8 mouse cellular contexts compared by ENCODE assay signal in genomic region chrX:73639901-73640469, GRCm38 (mm10). TPM values are rescaled to one million over a fixed set of nuclear protein-coding genes. Genes with fewer than 3 reads are reported as not detected.
A peak's percentile ranks its signal among the peaks of the same experiment; 100 is the strongest.
DNase-seq lines count a peak whose midpoint lies in the region; ATAC-seq and TF ChIP-seq lines count a peak whose summit lies in the region.

No protein-coding gene starts in this region.

- WGBS in lung, embryonic 14.5 days, result 17% methylated on average over 40 of the region's 41 CpGs
- WGBS in embryonic facial prominence, embryonic 15.5 days, result 11% methylated on average over 39 of the region's 41 CpGs
- WGBS in limb, embryonic 14.5 days, result 15% methylated on average over 26 of the region's 41 CpGs

- no peaks in the 10 kb centered on the region for H3K4me1 ChIP-seq in lung, embryonic 14.5 days (ENCODE audit: insufficient read depth)
- H3K4me1 ChIP-seq in embryonic facial prominence, embryonic 15.5 days, result peaks cover 15% of the 10 kb centered on the region; the same call in 1 of the 2 replicates
- H3K4me1 ChIP-seq in limb, embryonic 14.5 days (ENCODE audit: control insufficient read depth, insufficient read depth, low read length), result no peaks in the 10 kb centered on the region

- peak overlapping the region; percentile 37 for H3K4me3 ChIP-seq in lung, embryonic 14.5 days (ENCODE audit: low read depth, low read length)
- peak overlapping the region; percentile 38 for H3K4me3 ChIP-seq in embryonic facial prominence, embryonic 15.5 days (replicated peaks)
- H3K4me3 ChIP-seq in limb, embryonic 14.5 days (replicated peaks; ENCODE audit: low read length), result peak overlapping the region; percentile 37

- no peak overlapping the region for H3K27ac ChIP-seq in lung, embryonic 14.5 days (ENCODE audit: low read depth)
- no peak overlapping the region for H3K27ac ChIP-seq in embryonic facial prominence, embryonic 15.5 days (replicated peaks)
- H3K27ac ChIP-seq in limb, embryonic 14.5 days (replicated peaks; ENCODE audit: low read depth, low read length), result no peak overlapping the region

- peak; percentile 39 for DNase-seq in lung, embryonic 14.5 days
- no peak for DNase-seq in lung, adult 18-20 months
- no peak for DNase-seq in limb, embryonic 14.5 days (ENCODE audit: low spot score)
- DNase-seq in retina, embryonic 14.5 days (ENCODE audit: low spot score), result peak; percentile 32
- no peak for DNase-seq in layer of hippocampus, adult 18-20 months (ENCODE audit: low spot score in 2 of 2)
- no peak for DNase-seq in B cell, adult 2 months
- no peak for DNase-seq in MN1 (ENCODE audit: low spot score)

- no peak for TF ChIP-seq CTCF in lung, embryonic 14.5 days (IDR thresholded peaks at IDR 0.05; ENCODE audit: low read depth)

- peak overlapping the region; percentile 68 for H3K4me2 ChIP-seq in lung, embryonic 14.5 days
- H3K4me2 ChIP-seq in embryonic facial prominence, embryonic 15.5 days (replicated peaks), result peak overlapping the region; percentile 63
- H3K4me2 ChIP-seq in limb, embryonic 14.5 days (replicated peaks; ENCODE audit: low read depth, low read length, severe bottlenecking), result peak overlapping the region; percentile 60

- ATAC-seq in lung, embryonic 14.5 days (ENCODE audit: insufficient read depth), result peak; percentile 30
- no peak for ATAC-seq in embryonic facial prominence, embryonic 15.5 days (ENCODE audit: insufficient number of reproducible peaks, low FRiP score, low TSS enrichment, low read depth)
- no peak; the same call in 1 of the 2 replicates for ATAC-seq in limb, embryonic 14.5 days (ENCODE audit: low FRiP score, low read depth)

- H3K36me3 ChIP-seq in lung, embryonic 14.5 days (ENCODE audit: insufficient read depth), result no peaks in the 10 kb centered on the region
- H3K36me3 ChIP-seq in embryonic facial prominence, embryonic 15.5 days, result no peaks in the 10 kb centered on the region
- no peaks in the 10 kb centered on the region for H3K36me3 ChIP-seq in limb, embryonic 14.5 days (ENCODE audit: control insufficient read depth, insufficient read depth, low read length)

- H3K9me3 ChIP-seq in lung, embryonic 14.5 days (ENCODE audit: low read depth, low read length), result no peaks in the 10 kb centered on the region
- H3K9me3 ChIP-seq in embryonic facial prominence, embryonic 15.5 days (replicated peaks), result no peaks in the 10 kb centered on the region
- no peaks in the 10 kb centered on the region for H3K9me3 ChIP-seq in limb, embryonic 14.5 days (ENCODE audit: control insufficient read depth, low read length)

- no peak for TF ChIP-seq POLR2A in limb, embryonic 14.5 days (IDR thresholded peaks at IDR 0.05; ENCODE audit: borderline replicate concordance, extremely low read depth, insufficient read depth, insufficient read length)

- peaks cover 32% of the 10 kb centered on the region for H3K27me3 ChIP-seq in lung, embryonic 14.5 days (ENCODE audit: insufficient read depth, low read length)
- H3K27me3 ChIP-seq in embryonic facial prominence, embryonic 15.5 days, result peaks cover 49% of the 10 kb centered on the region
- H3K27me3 ChIP-seq in limb, embryonic 14.5 days (ENCODE audit: control insufficient read depth, insufficient read depth, low read length), result peaks cover 24% of the 10 kb centered on the region; the same call in 1 of the 2 replicates

- H3K9ac ChIP-seq in lung, embryonic 14.5 days, result peak overlapping the region; percentile 23
- H3K9ac ChIP-seq in embryonic facial prominence, embryonic 15.5 days, result no peak overlapping the region
- peak overlapping the region; percentile 52; the same call in 1 of the 2 replicates for H3K9ac ChIP-seq in limb, embryonic 14.5 days (ENCODE audit: low read depth, low read length, severe bottlenecking)

RNA-seq across cellular contexts. Expression of gene Dusp9, which starts 0.8 kb away (rescaled TPM):
- polyA plus RNA-seq in lung, embryonic 14.5 days (2014; fragmentation: Nextera tagmentation; extraction: Ambion mirVana), result 4.1 and 6.6 TPM in 2 replicates
- 4.4 and 6.0 TPM in 2 replicates for polyA plus RNA-seq in embryonic facial prominence, embryonic 15.5 days (2015; fragmentation: Nextera tagmentation; extraction: Ambion mirVana)
- 10.9 and 13.9 TPM in 2 replicates for polyA plus RNA-seq in limb, embryonic 14.5 days (2012; rRNA removed)
- polyA plus RNA-seq in limb, embryonic 14.5 days (2014; fragmentation: Nextera tagmentation; extraction: Ambion mirVana), result 2.4 and 5.0 TPM in 2 replicates
- under 1 TPM; 0.23 to 0.30 TPM for total RNA-seq in layer of hippocampus, adult 18-20 months (2021)

RNA-seq across cellular contexts. Expression of gene Pnck, which starts 19.9 kb away (rescaled TPM):
- polyA plus RNA-seq in lung, embryonic 14.5 days (2014; fragmentation: Nextera tagmentation; extraction: Ambion mirVana), result 12.0 and 14.0 TPM in 2 replicates
- 13.3 and 14.2 TPM in 2 replicates for polyA plus RNA-seq in embryonic facial prominence, embryonic 15.5 days (2015; fragmentation: Nextera tagmentation; extraction: Ambion mirVana)
- 27.4 and 34.4 TPM in 2 replicates for polyA plus RNA-seq in limb, embryonic 14.5 days (2012; rRNA removed)
- 20.9 and 22.7 TPM in 2 replicates for polyA plus RNA-seq in limb, embryonic 14.5 days (2014; fragmentation: Nextera tagmentation; extraction: Ambion mirVana)
- total RNA-seq in layer of hippocampus, adult 18-20 months (2021), result 100 to 1,000 TPM; 107 to 135 TPM

RNA-seq across cellular contexts. Expression of gene Slc6a8, which starts 33.0 kb away (rescaled TPM):
- polyA plus RNA-seq in lung, embryonic 14.5 days (2014; fragmentation: Nextera tagmentation; extraction: Ambion mirVana), result 7.4 and 10.6 TPM in 2 replicates
- 8.9 and 9.7 TPM in 2 replicates for polyA plus RNA-seq in embryonic facial prominence, embryonic 15.5 days (2015; fragmentation: Nextera tagmentation; extraction: Ambion mirVana)
- 71.9 and 98.9 TPM in 2 replicates for polyA plus RNA-seq in limb, embryonic 14.5 days (2012; rRNA removed)
- polyA plus RNA-seq in limb, embryonic 14.5 days (2014; fragmentation: Nextera tagmentation; extraction: Ambion mirVana), result 11.9 and 12.5 TPM in 2 replicates
- total RNA-seq in layer of hippocampus, adult 18-20 months (2021), result 100 to 1,000 TPM in 1 of 2 experiments, 10 to 100 TPM in 1; 89.6 to 102 TPM

Comparison
In these comparisons a context has a peak if more than half of its experiments do, and no peak if none do; other contexts are left out.
1. DNase-seq: peak in lung, embryonic 14.5 days (single experiment) and retina, embryonic 14.5 days (single experiment); none in lung, adult 18-20 months (0 of 2), limb, embryonic 14.5 days (single experiment), layer of hippocampus, adult 18-20 months (0 of 2), B cell, adult 2 months (0 of 2) and MN1 (single experiment).
2. Peak in every context shown above with its lines, with median percentiles within 50 percentile points of each other: H3K4me2 ChIP-seq and H3K4me3 ChIP-seq.